Mouse (Mus musculus): ENCODE measurements around the gene Olfr784. TPM values are rescaled to one million over a fixed set of nuclear protein-coding genes. Genes with fewer than 3 reads are reported as not detected.
"Not testable (repeated sequence)": the region's sequence is repeated elsewhere in the genome, so short reads cannot be mapped to it uniquely, and the experiment has no call there.

Olfr784 gene
- polyA plus RNA-seq (2015; fragmentation: Nextera tagmentation; extraction: Ambion mirVana), result 0.08 TPM in 1 of 2 replicates, not detected in the other

- Histone ChIP-seq H3K4me3 (replicated peaks) (no peak within 1 kb of the TSS), H3K9me3 (no peaks in the 10 kb centered on the region), H3K4me1 (replicated peaks) (no peaks in the 10 kb centered on the region), H3K27ac (no peak within 1 kb of the TSS), H3K4me2 (replicated peaks) (no peak within 1 kb of the TSS), H3K27me3 (no peaks in the 10 kb centered on the region), H3K36me3 (no peaks in the 10 kb centered on the region), H3K9ac (replicated peaks) (no peak within 1 kb of the TSS)
- ATAC-seq, result no peak
These were observed at the start of gene Olfr784 for GRCm38 (mm10) chr10:129383783-129384182. Gene Olfr784, plus strand, starts transcription at chr10:129384083.

- H3K9ac ChIP-seq (replicated peaks), result no peak within 1 kb of the TSS
- no peaks in the 10 kb centered on the region for H3K9me3 ChIP-seq
- no peak within 1 kb of the TSS for H3K27ac ChIP-seq
- H3K27me3 ChIP-seq, result no peaks in the 10 kb centered on the region
- H3K4me1 ChIP-seq (replicated peaks), result no peaks in the 10 kb centered on the region
- WGBS, result 88% methylated on average over 3 of the region's 3 CpGs
- H3K4me3 ChIP-seq (replicated peaks), result no peak within 1 kb of the TSS
- no peak for ATAC-seq
- no peaks in the 10 kb centered on the region for H3K36me3 ChIP-seq
- no peak within 1 kb of the TSS for H3K4me2 ChIP-seq (replicated peaks)
These were observed 35.3 kb upstream of the Olfr784 start, which contains the start of gene Olfr782 for GRCm38 (mm10) chr10:129348550-129348949. Gene Olfr782, plus strand, starts transcription at chr10:129348850.

- not testable (repeated sequence) for ATAC-seq; H3K27me3 ChIP-seq; H3K9me3 ChIP-seq; H3K4me2 ChIP-seq (replicated peaks); H3K4me3 ChIP-seq (replicated peaks); H3K36me3 ChIP-seq; H3K4me1 ChIP-seq (replicated peaks); H3K9ac ChIP-seq (replicated peaks); H3K27ac ChIP-seq
- 81% methylated on average over 2 of the region's 2 CpGs for WGBS
These were observed 31.4 kb upstream of the Olfr784 start for GRCm38 (mm10) chr10:129352475-129352874.

DNA sequence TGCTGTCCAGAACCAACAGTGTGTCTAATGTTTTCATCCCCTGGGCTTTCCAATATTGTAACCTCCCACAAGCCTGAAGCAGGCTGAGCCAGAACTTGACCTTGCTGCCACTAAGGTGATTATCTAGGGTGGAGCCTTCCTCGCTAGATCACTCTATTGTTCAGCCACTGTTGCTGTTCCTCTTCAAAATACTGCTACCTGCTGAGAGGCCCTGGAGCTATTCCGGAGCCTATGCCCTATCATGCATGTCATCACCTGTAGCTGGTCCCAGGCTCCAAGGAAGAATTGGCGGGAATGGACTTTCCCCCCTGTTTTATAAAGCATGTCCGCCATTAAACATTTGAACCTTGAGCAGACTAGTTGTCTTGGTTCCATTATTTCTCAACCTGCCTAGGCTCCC lies 27.4 kb upstream of the Olfr784 start:
- not testable (repeated sequence) for H3K27me3 ChIP-seq; H3K27ac ChIP-seq; H3K9me3 ChIP-seq; H3K4me1 ChIP-seq (replicated peaks); H3K9ac ChIP-seq (replicated peaks); H3K4me2 ChIP-seq (replicated peaks); H3K4me3 ChIP-seq (replicated peaks); H3K36me3 ChIP-seq; ATAC-seq
- WGBS, result 83% methylated on average over 4 of the region's 4 CpGs

GRCm38 (mm10) chr10:129357307-129357706 lies 26.6 kb upstream of the Olfr784 start:
- no peaks in the 10 kb centered on the region for H3K36me3 ChIP-seq
- H3K27ac ChIP-seq, result no peak overlapping the region
- 80% methylated on average over 5 of the region's 5 CpGs for WGBS
- ATAC-seq, result no peak
- H3K4me2 ChIP-seq (replicated peaks), result no peak overlapping the region
- H3K27me3 ChIP-seq, result no peaks in the 10 kb centered on the region
- no peaks in the 10 kb centered on the region for H3K9me3 ChIP-seq
- no peak overlapping the region for H3K9ac ChIP-seq (replicated peaks)
- H3K4me1 ChIP-seq (replicated peaks), result no peaks in the 10 kb centered on the region
- no peak overlapping the region for H3K4me3 ChIP-seq (replicated peaks)

- H3K4me2 ChIP-seq (replicated peaks); H3K9ac ChIP-seq (replicated peaks); H3K27me3 ChIP-seq; H3K27ac ChIP-seq; H3K4me1 ChIP-seq (replicated peaks); H3K36me3 ChIP-seq; H3K4me3 ChIP-seq (replicated peaks); H3K9me3 ChIP-seq; ATAC-seq: not testable (repeated sequence)
- 93% methylated on average over 5 of the region's 5 CpGs for WGBS
These were observed 9.8 kb upstream of the Olfr784 start for GRCm38 (mm10) chr10:129374051-129374450.

- Histone ChIP-seq H3K27ac (no peak overlapping the region), H3K4me3 (replicated peaks) (no peak overlapping the region), H3K27me3 (no peaks in the 10 kb centered on the region), H3K9ac (replicated peaks) (no peak overlapping the region), H3K4me2 (replicated peaks) (no peak overlapping the region), H3K36me3 (no peaks in the 10 kb centered on the region), H3K9me3 (no peaks in the 10 kb centered on the region), H3K4me1 (replicated peaks) (no peaks in the 10 kb centered on the region)
- ATAC-seq, result no peak
- 51% methylated on average over 5 of the region's 5 CpGs for WGBS
These were observed 17.0 kb downstream of the Olfr784 start for GRCm38 (mm10) chr10:129400892-129401291.

GRCm38 (mm10) chr10:129405126-129405525 lies 21.2 kb downstream of the Olfr784 start, which contains the start of gene Olfr785:
Gene Olfr785, plus strand, starts transcription at chr10:129405426.
- WGBS, result 80% methylated on average over 2 of the region's 2 CpGs
- no peak within 1 kb of the TSS for H3K9ac ChIP-seq (replicated peaks)
- no peaks in the 10 kb centered on the region for H3K9me3 ChIP-seq
- ATAC-seq, result no peak
- no peaks in the 10 kb centered on the region for H3K36me3 ChIP-seq
- H3K27me3 ChIP-seq, result no peaks in the 10 kb centered on the region
- no peak within 1 kb of the TSS for H3K4me2 ChIP-seq (replicated peaks)
- H3K4me1 ChIP-seq (replicated peaks), result no peaks in the 10 kb centered on the region
- H3K4me3 ChIP-seq (replicated peaks), result no peak within 1 kb of the TSS
- H3K27ac ChIP-seq, result no peak within 1 kb of the TSS

- Histone ChIP-seq H3K4me1 (replicated peaks) (no peaks in the 10 kb centered on the region), H3K36me3 (no peaks in the 10 kb centered on the region), H3K27ac (no peak within 1 kb of the TSS), H3K9ac (replicated peaks) (no peak within 1 kb of the TSS), H3K9me3 (no peaks in the 10 kb centered on the region), H3K4me2 (replicated peaks) (no peak within 1 kb of the TSS), H3K27me3 (no peaks in the 10 kb centered on the region), H3K4me3 (replicated peaks) (no peak within 1 kb of the TSS)
- no peak for ATAC-seq
These were observed 43.1 kb downstream of the Olfr784 start, which contains the start of gene Olfr786 for GRCm38 (mm10) chr10:129427006-129427405. Gene Olfr786, plus strand, starts transcription at chr10:129427306.

Other genes with a start within 250 kb of the Olfr784 start
- not detected in 2 replicates for gene Olfr770, start 245.1 kb upstream of the Olfr784 start, polyA plus RNA-seq (2015; fragmentation: Nextera tagmentation; extraction: Ambion mirVana)
- not detected in 2 replicates for gene Olfr771, start 219.3 kb upstream of the Olfr784 start, polyA plus RNA-seq (2015; fragmentation: Nextera tagmentation; extraction: Ambion mirVana)
- not detected in 2 replicates for gene Olfr772, start 206.2 kb upstream of the Olfr784 start, polyA plus RNA-seq (2015; fragmentation: Nextera tagmentation; extraction: Ambion mirVana)
- not detected in 2 replicates for gene Olfr773, start 196.7 kb upstream of the Olfr784 start, polyA plus RNA-seq (2015; fragmentation: Nextera tagmentation; extraction: Ambion mirVana)
- gene Olfr774, start 147.9 kb upstream of the Olfr784 start, polyA plus RNA-seq (2015; fragmentation: Nextera tagmentation; extraction: Ambion mirVana), result not detected in 2 replicates
- gene Olfr775, start 135.7 kb upstream of the Olfr784 start, polyA plus RNA-seq (2015; fragmentation: Nextera tagmentation; extraction: Ambion mirVana), result not detected in 2 replicates
- gene Olfr776, start 125.0 kb upstream of the Olfr784 start, polyA plus RNA-seq (2015; fragmentation: Nextera tagmentation; extraction: Ambion mirVana), result not detected in 2 replicates
- not detected in 2 replicates for gene Olfr777, start 112.6 kb upstream of the Olfr784 start, polyA plus RNA-seq (2015; fragmentation: Nextera tagmentation; extraction: Ambion mirVana)
- not detected in 2 replicates for gene Olfr780, start 66.0 kb upstream of the Olfr784 start, polyA plus RNA-seq (2015; fragmentation: Nextera tagmentation; extraction: Ambion mirVana)
- not detected in 2 replicates for gene Olfr781, start 55.2 kb upstream of the Olfr784 start, polyA plus RNA-seq (2015; fragmentation: Nextera tagmentation; extraction: Ambion mirVana)
- gene Olfr782, start 35.2 kb upstream of the Olfr784 start, polyA plus RNA-seq (2015; fragmentation: Nextera tagmentation; extraction: Ambion mirVana), result not detected in 2 replicates
- not detected in 2 replicates for gene Olfr785, start 21.3 kb downstream of the Olfr784 start, polyA plus RNA-seq (2015; fragmentation: Nextera tagmentation; extraction: Ambion mirVana)
- gene Olfr786, start 43.2 kb downstream of the Olfr784 start, polyA plus RNA-seq (2015; fragmentation: Nextera tagmentation; extraction: Ambion mirVana), result not detected in 2 replicates
- not detected in 2 replicates for gene Olfr787, start 77.8 kb downstream of the Olfr784 start, polyA plus RNA-seq (2015; fragmentation: Nextera tagmentation; extraction: Ambion mirVana)
- not detected in 2 replicates for gene Olfr788, start 86.9 kb downstream of the Olfr784 start, polyA plus RNA-seq (2015; fragmentation: Nextera tagmentation; extraction: Ambion mirVana)
- gene Olfr789, start 100.7 kb downstream of the Olfr784 start, polyA plus RNA-seq (2015; fragmentation: Nextera tagmentation; extraction: Ambion mirVana), result not detected in 2 replicates
- not detected in 2 replicates for gene Olfr790, start 114.4 kb downstream of the Olfr784 start, polyA plus RNA-seq (2015; fragmentation: Nextera tagmentation; extraction: Ambion mirVana)
- not detected in 2 replicates for gene Olfr791, start 137.7 kb downstream of the Olfr784 start, polyA plus RNA-seq (2015; fragmentation: Nextera tagmentation; extraction: Ambion mirVana)
- not detected in 2 replicates for gene Olfr792, start 155.1 kb downstream of the Olfr784 start, polyA plus RNA-seq (2015; fragmentation: Nextera tagmentation; extraction: Ambion mirVana)
- not detected in 2 replicates for gene Olfr794, start 183.6 kb downstream of the Olfr784 start, polyA plus RNA-seq (2015; fragmentation: Nextera tagmentation; extraction: Ambion mirVana)
- gene Olfr796, start 228.5 kb downstream of the Olfr784 start, polyA plus RNA-seq (2015; fragmentation: Nextera tagmentation; extraction: Ambion mirVana), result not detected in 2 replicates
- not detected in 2 replicates for gene Olfr798, start 243.9 kb downstream of the Olfr784 start, polyA plus RNA-seq (2015; fragmentation: Nextera tagmentation; extraction: Ambion mirVana)

Measured in midbrain, embryonic 13.5 days (tissue).